Mouse (Mus musculus): ENCODE measurements at regions not wholly inside any gene's neighbourhood (a gene's known extent, or its start where the extent isn't known, plus 50 kb on each side); places are given as distances from the start of the nearest gene placed in this dataset.

DNA sequence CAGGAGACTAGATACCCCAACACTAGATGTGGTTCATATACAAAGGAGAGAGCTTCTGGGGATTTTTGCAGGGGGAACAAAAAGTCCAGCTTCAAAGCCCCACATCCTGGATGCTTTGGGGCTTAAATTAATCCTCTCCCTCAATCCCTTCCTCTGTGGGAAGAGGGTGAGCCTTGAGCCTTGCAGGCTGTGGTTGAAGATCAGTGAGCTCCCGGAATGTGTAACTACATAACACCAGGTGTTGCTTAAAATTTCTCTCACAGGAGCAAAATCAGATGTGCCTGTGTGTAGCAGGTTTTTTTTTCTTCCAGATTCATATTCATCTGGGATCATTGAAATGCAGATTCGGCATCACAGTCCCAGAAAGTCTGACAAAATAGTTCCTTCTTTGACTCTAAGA, 146.1 kb downstream of the Pxdc1 start:
- Histone ChIP-seq H3K9me3 (ENCODE audit: control insufficient read depth, low read length) (no peaks in the 10 kb centered on the region), H3K27ac (ENCODE audit: low read depth, low read length) (no peak overlapping the region), H3K36me3 (ENCODE audit: control insufficient read depth, insufficient read depth, low read length) (no peaks in the 10 kb centered on the region), H3K27me3 (ENCODE audit: control insufficient read depth, insufficient read depth, low read length) (no peaks in the 10 kb centered on the region), H3K4me1 (ENCODE audit: control insufficient read depth, insufficient read depth, low read length) (no peaks in the 10 kb centered on the region), H3K4me3 (ENCODE audit: low read depth, low read length) (no peak overlapping the region), H3K4me2 (ENCODE audit: low read depth) (no peak overlapping the region), H3K9ac (ENCODE audit: low read length) (no peak overlapping the region)
- 90% methylated on average over 2 of the region's 2 CpGs for WGBS
- ATAC-seq (ENCODE audit: insufficient read depth, low FRiP score, low TSS enrichment) (no peak), DNase-seq (ENCODE audit: low spot score) (no peak)

DNA sequence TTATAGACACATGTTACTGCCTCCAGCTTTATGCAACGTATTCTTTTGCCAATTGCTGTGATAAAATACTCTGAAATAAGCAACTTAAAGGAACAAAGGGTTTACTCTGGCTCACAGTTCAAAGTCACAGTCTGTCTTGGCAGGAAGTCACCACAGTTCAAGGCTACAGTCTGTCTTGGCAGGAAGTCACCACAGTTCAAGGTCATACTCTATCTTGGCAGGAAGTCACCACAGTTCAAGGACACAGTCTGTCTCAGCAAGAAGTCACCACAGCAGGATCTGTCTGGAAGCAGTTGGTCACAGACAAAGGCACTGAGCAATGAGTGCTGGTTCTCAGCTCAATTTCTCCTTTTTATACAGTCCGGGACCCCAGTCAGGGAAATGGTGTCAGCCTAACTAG, 147.4 kb downstream of the Pxdc1 start:
- Histone ChIP-seq H3K9ac (ENCODE audit: low read length) (no peak overlapping the region), H3K27me3 (ENCODE audit: control insufficient read depth, insufficient read depth, low read length) (no peaks in the 10 kb centered on the region), H3K27ac (ENCODE audit: low read depth, low read length) (no peak overlapping the region), H3K4me3 (ENCODE audit: low read depth, low read length) (no peak overlapping the region), H3K4me2 (ENCODE audit: low read depth) (no peak overlapping the region), H3K4me1 (ENCODE audit: control insufficient read depth, insufficient read depth, low read length) (no peaks in the 10 kb centered on the region), H3K9me3 (ENCODE audit: control insufficient read depth, low read length) (no peaks in the 10 kb centered on the region), H3K36me3 (ENCODE audit: control insufficient read depth, insufficient read depth, low read length) (no peaks in the 10 kb centered on the region)
- 84% methylated on average over 2 of the region's 2 CpGs for WGBS
- ATAC-seq (ENCODE audit: insufficient read depth, low FRiP score, low TSS enrichment) (no peak), DNase-seq (ENCODE audit: low spot score) (no peak)

DNA sequence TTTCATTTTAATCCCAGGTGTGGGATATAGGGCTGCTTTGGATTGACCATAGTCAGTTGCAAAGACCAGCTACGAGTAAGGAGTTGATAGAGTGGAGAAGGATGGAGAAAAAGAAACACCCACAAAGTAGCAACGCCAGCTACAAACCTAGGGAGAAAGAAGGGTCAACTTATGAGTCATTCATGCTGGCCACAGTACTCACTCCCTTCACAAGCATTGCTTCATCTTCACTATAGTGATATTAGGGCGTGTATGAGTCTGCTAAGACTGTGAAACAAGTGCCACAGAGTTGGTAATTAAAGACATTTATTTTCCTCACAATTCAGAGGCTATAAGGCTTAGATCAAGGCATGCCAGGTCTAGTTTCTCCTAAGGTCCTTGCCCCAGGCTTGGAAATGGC, 148.4 kb downstream of the Pxdc1 start:
- Histone ChIP-seq H3K27me3 (ENCODE audit: control insufficient read depth, insufficient read depth, low read length) (no peaks in the 10 kb centered on the region), H3K36me3 (ENCODE audit: control insufficient read depth, insufficient read depth, low read length) (no peaks in the 10 kb centered on the region), H3K4me3 (ENCODE audit: low read depth, low read length) (no peak overlapping the region), H3K9ac (ENCODE audit: low read length) (no peak overlapping the region), H3K4me2 (ENCODE audit: low read depth) (no peak overlapping the region), H3K4me1 (ENCODE audit: control insufficient read depth, insufficient read depth, low read length) (no peaks in the 10 kb centered on the region), H3K9me3 (ENCODE audit: control insufficient read depth, low read length) (no peaks in the 10 kb centered on the region), H3K27ac (ENCODE audit: low read depth, low read length) (no peak overlapping the region)
- ATAC-seq (ENCODE audit: insufficient read depth, low FRiP score, low TSS enrichment) (no peak), DNase-seq (ENCODE audit: low spot score) (no peak)
- WGBS: 88% methylated on average over 3 of the region's 3 CpGs

DNA sequence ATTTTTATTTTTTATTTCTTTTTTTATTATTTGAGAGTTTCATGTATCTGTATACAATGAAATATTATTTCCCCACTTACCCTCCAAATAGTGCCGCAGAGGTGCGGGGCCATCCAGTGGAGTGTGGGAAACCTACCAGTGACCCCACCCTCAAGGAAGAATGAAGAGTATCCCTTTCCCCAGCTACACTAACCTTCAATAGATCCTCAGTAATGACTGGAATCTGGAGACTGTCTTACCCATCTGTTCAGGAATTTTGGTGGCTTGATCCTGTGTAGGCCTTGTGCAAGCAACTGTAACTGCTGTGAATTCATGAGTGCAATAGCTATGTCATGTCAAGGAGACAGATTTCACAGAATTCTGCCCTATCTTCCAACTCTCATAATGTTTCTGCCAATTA, 153.9 kb upstream of the Slc22a23 start:
- Histone ChIP-seq H3K4me3 (ENCODE audit: low read depth, low read length) (no peak overlapping the region), H3K4me2 (ENCODE audit: low read depth) (no peak overlapping the region), H3K27me3 (ENCODE audit: control insufficient read depth, insufficient read depth, low read length) (no peaks in the 10 kb centered on the region), H3K9me3 (ENCODE audit: control insufficient read depth, low read length) (no peaks in the 10 kb centered on the region), H3K4me1 (ENCODE audit: control insufficient read depth, insufficient read depth, low read length) (no peaks in the 10 kb centered on the region), H3K9ac (ENCODE audit: low read length) (no peak overlapping the region), H3K27ac (ENCODE audit: low read depth, low read length) (no peak overlapping the region), H3K36me3 (ENCODE audit: control insufficient read depth, insufficient read depth, low read length) (no peaks in the 10 kb centered on the region)
- ATAC-seq (ENCODE audit: insufficient read depth, low FRiP score, low TSS enrichment) (no peak), DNase-seq (ENCODE audit: low spot score) (no peak)
- 96% methylated on average over 2 of the region's 2 CpGs for WGBS

DNA sequence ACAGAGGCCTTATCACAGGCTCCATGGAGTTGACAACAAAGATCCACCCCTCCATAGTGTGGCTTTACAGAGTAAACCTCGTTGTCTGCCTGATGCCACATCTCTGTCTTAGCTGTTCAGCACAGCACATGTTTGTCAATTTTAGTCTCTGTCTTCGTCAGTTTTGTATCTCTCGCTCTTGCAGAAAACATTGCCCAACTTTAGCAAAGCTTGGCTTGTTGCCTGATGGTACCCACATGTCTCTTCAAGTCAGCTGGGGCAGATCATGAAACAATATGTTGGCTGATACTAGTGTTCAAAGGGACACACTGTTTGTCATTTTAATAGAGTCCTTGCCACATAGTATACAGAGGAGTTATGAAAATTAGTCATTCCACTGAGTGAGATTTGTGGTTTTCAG, 152.7 kb upstream of the Slc22a23 start:
- DNase-seq (ENCODE audit: low spot score) (no peak), ATAC-seq (ENCODE audit: insufficient read depth, low FRiP score, low TSS enrichment) (no peak)
- Histone ChIP-seq H3K27me3 (ENCODE audit: control insufficient read depth, insufficient read depth, low read length) (no peaks in the 10 kb centered on the region), H3K4me2 (ENCODE audit: low read depth) (no peak overlapping the region), H3K4me1 (ENCODE audit: control insufficient read depth, insufficient read depth, low read length) (no peaks in the 10 kb centered on the region), H3K9me3 (ENCODE audit: control insufficient read depth, low read length) (no peaks in the 10 kb centered on the region), H3K4me3 (ENCODE audit: low read depth, low read length) (no peak overlapping the region), H3K9ac (ENCODE audit: low read length) (no peak overlapping the region), H3K36me3 (ENCODE audit: control insufficient read depth, insufficient read depth, low read length) (no peaks in the 10 kb centered on the region), H3K27ac (ENCODE audit: low read depth, low read length) (no peak overlapping the region)
- 89% methylated on average over 3 of the region's 3 CpGs for WGBS

DNA sequence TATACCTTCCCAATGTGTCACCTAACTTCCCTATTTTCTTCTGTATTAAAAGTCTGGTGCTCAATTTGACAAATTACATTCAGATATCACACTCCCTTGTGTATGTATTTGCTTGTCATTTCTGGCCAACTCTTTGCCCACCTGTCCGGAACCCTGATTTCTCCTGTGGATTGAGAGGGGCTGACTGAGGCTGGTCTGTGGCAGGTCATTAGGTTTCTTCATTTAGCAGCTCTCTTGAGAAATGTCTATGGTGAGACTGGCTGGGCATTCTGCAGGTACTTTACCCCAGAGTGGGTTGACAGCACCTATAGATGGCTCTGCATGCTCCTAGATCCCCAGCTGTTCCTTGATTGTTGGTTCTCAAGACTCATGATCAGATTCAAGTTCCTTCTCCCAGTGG, 139.8 kb upstream of the Slc22a23 start:
- H3K4me1 ChIP-seq (ENCODE audit: control insufficient read depth, insufficient read depth, low read length): no peaks in the 10 kb centered on the region
- H3K27ac ChIP-seq (ENCODE audit: low read depth, low read length): no peak overlapping the region
- no peak for ATAC-seq (ENCODE audit: insufficient read depth, low FRiP score, low TSS enrichment)
- no peaks in the 10 kb centered on the region for H3K27me3 ChIP-seq (ENCODE audit: control insufficient read depth, insufficient read depth, low read length)
- 91% methylated on average over 1 of the region's 1 CpGs for WGBS
- H3K9ac ChIP-seq (ENCODE audit: low read length): no peak overlapping the region
- no peaks in the 10 kb centered on the region for H3K36me3 ChIP-seq (ENCODE audit: control insufficient read depth, insufficient read depth, low read length)
- H3K9me3 ChIP-seq (ENCODE audit: control insufficient read depth, low read length): no peaks in the 10 kb centered on the region
- no peak overlapping the region for H3K4me3 ChIP-seq (ENCODE audit: low read depth, low read length)
- DNase-seq (ENCODE audit: low spot score): no peak
- H3K4me2 ChIP-seq (ENCODE audit: low read depth): no peak overlapping the region

DNA sequence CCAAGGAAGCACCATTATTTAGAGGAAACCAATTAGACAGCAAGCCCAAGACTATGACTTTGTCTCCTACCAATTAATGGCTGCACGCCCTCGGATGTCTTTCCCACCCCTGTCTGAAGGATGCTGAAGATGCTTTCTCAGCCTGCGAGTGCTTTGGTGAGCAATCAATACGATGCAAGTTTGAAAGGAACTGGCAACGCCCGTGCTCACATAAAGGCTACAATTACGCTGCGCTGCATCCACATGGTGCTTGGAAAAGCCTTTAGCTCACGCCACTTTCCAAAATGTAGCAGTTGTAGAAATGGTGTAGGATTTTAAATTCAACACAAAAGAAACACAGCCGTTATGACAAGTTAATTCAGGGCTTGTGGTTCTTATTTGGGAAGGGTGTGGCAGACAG, 136.5 kb upstream of the Slc22a23 start:
- Histone ChIP-seq H3K9ac (ENCODE audit: low read length) (no peak overlapping the region), H3K27ac (ENCODE audit: low read depth, low read length) (no peak overlapping the region), H3K27me3 (ENCODE audit: control insufficient read depth, insufficient read depth, low read length) (no peaks in the 10 kb centered on the region), H3K36me3 (ENCODE audit: control insufficient read depth, insufficient read depth, low read length) (no peaks in the 10 kb centered on the region), H3K4me3 (ENCODE audit: low read depth, low read length) (no peak overlapping the region), H3K4me2 (ENCODE audit: low read depth) (no peak overlapping the region), H3K4me1 (ENCODE audit: control insufficient read depth, insufficient read depth, low read length) (no peaks in the 10 kb centered on the region), H3K9me3 (ENCODE audit: control insufficient read depth, low read length) (no peaks in the 10 kb centered on the region)
- ATAC-seq (ENCODE audit: insufficient read depth, low FRiP score, low TSS enrichment): no peak
- DNase-seq (ENCODE audit: low spot score): no peak
- 85% methylated on average over 10 of the region's 10 CpGs for WGBS

DNA sequence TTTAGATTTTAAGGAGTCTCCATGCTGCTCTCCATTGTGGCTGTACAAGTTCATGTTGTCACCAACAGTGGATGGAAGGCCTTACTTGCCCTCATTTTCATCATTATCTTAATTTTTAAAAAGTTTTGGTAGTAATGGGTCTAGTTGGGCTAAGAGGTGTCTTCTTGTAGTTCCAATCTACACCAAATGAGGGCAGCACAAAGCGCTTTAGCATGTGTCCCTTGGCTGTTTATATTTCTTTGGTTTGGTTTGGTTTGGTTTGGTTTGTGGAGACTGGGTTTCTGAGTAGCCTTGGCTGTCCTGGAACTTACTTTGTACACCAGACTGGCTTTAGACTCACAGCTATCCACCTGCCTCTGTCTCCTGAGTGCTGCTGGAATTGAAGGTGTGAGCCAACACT, 125.4 kb upstream of the Slc22a23 start:
- 0 out of 2 replicates have a peak, but pooled peaks cover 6% of the 10 kb centered on the region for H3K4me1 ChIP-seq (ENCODE audit: control insufficient read depth, insufficient read depth, low read length)
- ATAC-seq (ENCODE audit: insufficient read depth, low FRiP score, low TSS enrichment) (no peak), DNase-seq (ENCODE audit: low spot score) (no peak)
- H3K27me3 ChIP-seq (ENCODE audit: control insufficient read depth, insufficient read depth, low read length): no peaks in the 10 kb centered on the region
- no peaks in the 10 kb centered on the region for H3K36me3 ChIP-seq (ENCODE audit: control insufficient read depth, insufficient read depth, low read length)
- H3K9me3 ChIP-seq (ENCODE audit: control insufficient read depth, low read length): no peaks in the 10 kb centered on the region
- H3K4me2 ChIP-seq (ENCODE audit: low read depth): no peak overlapping the region
- no peak overlapping the region for H3K27ac ChIP-seq (ENCODE audit: low read depth, low read length)
- no peak overlapping the region for H3K9ac ChIP-seq (ENCODE audit: low read length)
- 89% methylated on average over 1 of the region's 1 CpGs for WGBS
- H3K4me3 ChIP-seq (ENCODE audit: low read depth, low read length): no peak overlapping the region

DNA sequence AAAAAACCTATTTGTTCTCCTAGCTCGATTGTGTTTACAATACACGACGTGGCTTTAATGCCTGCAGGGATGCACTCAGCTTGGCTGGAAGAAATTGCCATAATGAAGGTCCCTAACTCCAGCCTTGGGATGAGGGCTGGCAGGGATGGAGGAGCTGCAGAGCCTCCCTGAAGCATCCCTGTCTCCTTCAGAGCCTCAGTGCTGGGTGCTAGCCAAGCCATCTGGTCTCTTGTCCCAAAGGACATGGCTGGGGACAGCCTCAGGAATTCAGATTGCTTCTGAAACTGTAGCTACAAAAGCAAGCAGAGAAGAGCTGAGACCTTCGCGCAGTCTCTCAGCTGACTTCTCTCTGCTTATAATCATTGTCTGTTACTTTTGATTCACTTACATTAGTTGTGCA, 124.6 kb upstream of the Slc22a23 start:
- Histone ChIP-seq H3K4me1 (ENCODE audit: control insufficient read depth, insufficient read depth, low read length) (0 out of 2 replicates have a peak, but pooled peaks cover 6% of the 10 kb centered on the region), H3K4me2 (ENCODE audit: low read depth) (no peak overlapping the region), H3K9me3 (ENCODE audit: control insufficient read depth, low read length) (no peaks in the 10 kb centered on the region), H3K9ac (ENCODE audit: low read length) (no peak overlapping the region), H3K36me3 (ENCODE audit: control insufficient read depth, insufficient read depth, low read length) (no peaks in the 10 kb centered on the region), H3K27ac (ENCODE audit: low read depth, low read length) (no peak overlapping the region), H3K27me3 (ENCODE audit: control insufficient read depth, insufficient read depth, low read length) (no peaks in the 10 kb centered on the region), H3K4me3 (ENCODE audit: low read depth, low read length) (no peak overlapping the region)
- ATAC-seq (ENCODE audit: insufficient read depth, low FRiP score, low TSS enrichment): no peak
- 86% methylated on average over 5 of the region's 5 CpGs for WGBS
- DNase-seq (ENCODE audit: low spot score): no peak
